Mouse (Mus musculus) hindbrain, embryonic 11.5 days (tissue): ENCODE measurements around the gene Eps8l2. TPM values are rescaled to one million over a fixed set of nuclear protein-coding genes. Genes with fewer than 3 reads are reported as not detected.

Experiments used
- ATAC-seq: fragments of 200-750 bp; cut with Nextera tagmentation; 2 replicates; pipeline ENCODE4 v1.8.0; 2017; ENCODE audit warnings: mild to moderate bottlenecking, moderate TSS enrichment, moderate library complexity; ENCODE audit not compliant: low FRiP score
- DNase-seq: peaks from one replicate; pipeline ENCODE4 v3.0.0-alpha.2; 2015; ENCODE audit warnings: low spot score
- H3K27ac ChIP-seq: fragments of 300-500 bp; sonication (generic); 2 replicates; pipeline ENCODE4 v1.5.1; 2014; ENCODE audit warnings: mild to moderate bottlenecking, low read depth, low read length
- H3K27me3 ChIP-seq: fragments of 300-500 bp; sonication (generic); 2 replicates; pipeline ENCODE4 v1.6.1; 2014; ENCODE audit warnings: mild to moderate bottlenecking, low read length, moderate library complexity, mixed read lengths; ENCODE audit not compliant: control insufficient read depth, insufficient read depth
- H3K36me3 ChIP-seq: fragments of 300-500 bp; sonication (generic); 2 replicates; pipeline ENCODE4 v1.6.1; 2014; ENCODE audit warnings: mild to moderate bottlenecking, low read length, moderate library complexity, mixed read lengths; ENCODE audit not compliant: control insufficient read depth, insufficient read depth
- H3K4me1 ChIP-seq: fragments of 300-500 bp; sonication (generic); replicated peaks from 2 replicates; pipeline ENCODE4 v1.6.1; 2014; ENCODE audit warnings: low read length, mixed read lengths; ENCODE audit not compliant: control insufficient read depth, insufficient read depth
- H3K4me2 ChIP-seq: fragments of 300-500 bp; sonication (generic); replicated peaks from 2 replicates; pipeline ENCODE4 v1.6.1; 2014; ENCODE audit warnings: mild to moderate bottlenecking, low read depth, low read length
- H3K4me3 ChIP-seq: fragments of 300-500 bp; sonication (generic); 2 replicates; pipeline ENCODE4 v1.5.1; 2014; ENCODE audit warnings: low read depth, low read length
- H3K9ac ChIP-seq: fragments of 300-500 bp; sonication (generic); 2 replicates; pipeline ENCODE4 v1.6.1; 2014; ENCODE audit warnings: low read depth, low read length
- H3K9me3 ChIP-seq: fragments of 300-500 bp; sonication (generic); 2 replicates; pipeline ENCODE4 v1.6.1; 2016; ENCODE audit warnings: low read length; ENCODE audit not compliant: control insufficient read depth
- WGBS: fragments of 180-500 bp; shearing (Covaris S2); extraction: QIAGEN DNeasy Blood & Tissue Kit; methylation state at CpG from one replicate; pipeline ENCODE4 v1.1.7; 2014; 5-methylcytosine and 5-hydroxymethylcytosine counted together
- polyA plus RNA-seq: library from polyadenylated mRNA; unstranded; fragments of >200 nt; fragmentation: Nextera tagmentation; extraction: Ambion mirVana; gene quantifications from 2 replicates; pipeline ENCODE4 v1.2.1, GENCODE M21; 2014

The Eps8l2 gene
- polyA plus RNA-seq, 1 experiment from 2014 or later, result 2.6 TPM

- no peak overlapping the region for H3K27ac ChIP-seq
- H3K36me3 ChIP-seq, result no peaks in the 10 kb centered on the region
- WGBS, result 75% methylated on average over 4 of the region's 4 CpGs
- no peak for ATAC-seq
- no peaks in the 10 kb centered on the region for H3K9me3 ChIP-seq
- no peak overlapping the region for H3K4me2 ChIP-seq
- H3K9ac ChIP-seq, result no peak overlapping the region
- H3K27me3 ChIP-seq, result no peaks in the 10 kb centered on the region
- no peaks in the 10 kb centered on the region for H3K4me1 ChIP-seq
- no peak for DNase-seq
- H3K4me3 ChIP-seq, result no peak overlapping the region
These were observed 42.6 kb downstream of the Eps8l2 start for GRCm38 (mm10) chr7:141381068-141381835.

DNA sequence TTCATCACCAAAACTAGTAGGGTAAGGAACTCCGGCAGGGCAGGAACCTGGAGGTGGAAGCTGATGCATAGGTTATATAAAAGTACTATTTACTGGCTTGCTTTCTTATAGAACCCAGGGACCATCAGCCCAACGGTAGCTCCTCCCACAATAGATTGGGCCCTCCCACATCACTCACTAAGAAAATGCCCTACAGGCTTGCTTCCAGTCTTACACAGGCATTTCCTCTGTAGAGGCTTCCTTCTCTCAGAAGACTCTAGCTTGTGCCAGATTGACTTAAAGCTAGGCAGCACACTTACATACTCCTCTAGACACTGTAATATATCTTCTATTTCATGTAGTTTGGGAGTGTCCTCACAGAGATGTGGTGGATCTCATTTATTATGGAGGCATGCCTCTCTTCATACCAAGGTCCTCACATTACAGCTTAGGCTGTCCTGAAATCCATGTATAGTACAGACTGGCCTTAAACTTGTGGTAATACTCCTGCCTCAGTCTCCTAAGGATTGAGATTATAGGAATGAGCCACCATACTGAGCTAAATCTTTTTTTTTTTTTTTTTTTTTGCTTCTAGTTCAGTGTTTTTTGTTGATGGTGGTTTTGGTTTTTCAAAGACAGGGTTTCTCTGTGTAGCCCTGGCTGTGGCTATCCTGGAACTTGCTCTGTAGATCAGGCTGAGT lies 49.3 kb downstream of the Eps8l2 start:
- Histone ChIP-seq H3K27ac (no peak overlapping the region), H3K4me3 (no peak overlapping the region), H3K36me3 (no peaks in the 10 kb centered on the region), H3K4me1 (0 out of 2 replicates have a peak, but pooled peaks cover 3% of the 10 kb centered on the region), H3K9me3 (no peaks in the 10 kb centered on the region), H3K4me2 (no peak overlapping the region), H3K27me3 (no peaks in the 10 kb centered on the region), H3K9ac (no peak overlapping the region)
- no peak for ATAC-seq
- 58% methylated on average over 2 of the region's 2 CpGs for WGBS
- no peak for DNase-seq

DNA sequence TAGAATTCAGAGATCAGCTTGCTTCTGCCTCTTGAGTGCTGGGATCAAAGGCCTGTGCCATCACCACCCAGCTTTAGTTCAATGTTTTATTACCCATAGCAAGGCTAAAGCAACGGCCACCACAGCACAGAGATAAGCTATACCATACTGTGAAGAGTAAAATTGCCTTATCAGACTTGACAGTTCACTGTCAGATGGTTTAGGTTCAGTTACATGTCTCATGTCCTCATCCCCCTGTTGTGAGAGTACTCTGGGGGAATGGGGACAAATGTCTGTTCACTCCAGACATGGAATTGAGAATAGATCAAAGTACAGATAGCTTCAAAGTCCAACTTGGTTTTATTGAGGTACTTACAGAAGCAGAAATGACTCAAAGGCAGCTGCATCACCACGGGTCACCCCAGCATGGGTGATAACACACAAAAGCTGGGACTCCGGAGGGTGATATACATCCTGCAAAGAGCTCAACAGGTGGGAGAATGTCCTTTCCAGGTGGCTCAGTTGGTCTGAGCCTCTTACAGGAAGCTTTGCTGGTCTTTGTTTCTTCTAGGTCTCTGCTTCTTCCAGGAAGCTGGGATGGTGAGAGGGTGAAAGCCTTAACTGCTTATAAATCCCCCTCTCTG lies 49.9 kb downstream of the Eps8l2 start:
- Histone ChIP-seq H3K36me3 (no peaks in the 10 kb centered on the region), H3K9ac (no peak overlapping the region), H3K4me1 (0 out of 2 replicates have a peak, but pooled peaks cover 6% of the 10 kb centered on the region), H3K4me2 (no peak overlapping the region), H3K27me3 (no peaks in the 10 kb centered on the region), H3K4me3 (no peak overlapping the region), H3K27ac (no peak overlapping the region), H3K9me3 (no peaks in the 10 kb centered on the region)
- no peak for ATAC-seq
- no peak for DNase-seq
- WGBS, result 62% methylated on average over 3 of the region's 3 CpGs

DNA sequence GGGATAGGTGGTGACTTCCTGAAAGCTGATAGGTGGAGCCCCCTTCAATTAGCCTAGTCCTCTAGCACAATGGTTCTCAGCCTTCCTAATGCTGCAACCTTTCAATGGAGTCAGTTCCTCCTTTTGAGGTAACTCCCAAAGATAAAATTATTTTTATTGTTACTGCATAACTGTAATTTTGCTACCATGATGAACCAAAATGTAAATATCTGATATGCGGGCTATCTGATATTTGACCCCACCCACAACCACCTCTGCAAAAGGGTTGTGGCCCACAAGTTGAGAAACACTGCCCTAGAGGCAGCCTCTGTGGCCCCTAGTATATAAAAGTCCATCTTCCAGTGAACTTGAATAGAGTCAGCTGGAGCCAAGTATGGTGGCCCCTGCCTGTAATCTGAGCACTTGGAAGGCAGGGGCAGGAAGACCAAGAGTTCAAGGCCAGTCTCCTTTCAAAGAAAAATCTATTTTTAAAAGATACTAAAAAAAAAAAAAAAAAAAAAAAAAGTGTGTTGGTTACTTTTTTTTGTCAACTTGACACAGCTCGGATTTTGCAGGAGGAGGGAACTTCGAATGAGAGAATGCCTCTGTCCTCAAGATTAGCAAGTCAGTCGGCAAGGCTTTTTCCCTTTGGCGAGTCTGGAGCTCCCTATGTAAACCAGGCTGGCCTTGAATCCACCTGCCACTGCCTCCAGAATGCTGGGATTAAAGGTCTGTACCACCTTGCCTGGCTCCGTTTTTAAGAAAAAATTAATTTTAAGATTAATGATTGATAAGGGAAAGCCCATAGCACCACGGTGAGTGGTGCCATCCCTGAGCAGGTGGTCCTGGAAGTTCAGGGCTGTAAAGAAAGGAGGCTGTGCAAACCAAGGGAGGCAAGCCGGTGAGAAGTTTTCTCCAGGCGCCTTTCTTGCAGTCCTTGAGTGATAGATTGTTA lies 51.9 kb downstream of the Eps8l2 start:
- Histone ChIP-seq H3K27me3 (no peaks in the 10 kb centered on the region), H3K27ac (no peak overlapping the region), H3K9ac (no peak overlapping the region), H3K4me2 (no peak overlapping the region), H3K4me1 (0 out of 2 replicates have a peak, but pooled peaks cover 6% of the 10 kb centered on the region), H3K4me3 (no peak overlapping the region), H3K9me3 (no peaks in the 10 kb centered on the region), H3K36me3 (no peaks in the 10 kb centered on the region)
- ATAC-seq (no peak), DNase-seq (no peak)
- 61% methylated on average over 9 of the region's 9 CpGs for WGBS

- peak; percentile 97 for DNase-seq
- H3K36me3 ChIP-seq, result peaks cover 2% of the 10 kb centered on the region; the same call in 1 of the 2 replicates
- H3K4me3 ChIP-seq, result peak within 1 kb of the TSS; percentile 72
- no peaks in the 10 kb centered on the region for H3K9me3 ChIP-seq
- H3K4me1 ChIP-seq, result 0 out of 2 replicates have a peak, but pooled peaks cover 6% of the 10 kb centered on the region
- H3K4me2 ChIP-seq, result peak within 1 kb of the TSS; percentile 68
- peak within 1 kb of the TSS; percentile 57 for H3K9ac ChIP-seq
- H3K27ac ChIP-seq, result peak within 1 kb of the TSS; percentile 51; the same call in 1 of the 2 replicates
- H3K27me3 ChIP-seq, result no peaks in the 10 kb centered on the region
- WGBS, result under 1% methylated on average over 57 of the region's 57 CpGs
- ATAC-seq, result peak; percentile 94
These were observed 53.2 kb downstream of the Eps8l2 start, which contains the start of gene Taldo1 for GRCm38 (mm10) chr7:141391625-141392551. Gene Taldo1, plus strand, starts transcription at chr7:141392199.

- no peak for DNase-seq
- Histone ChIP-seq H3K4me1 (0 out of 2 replicates have a peak, but pooled peaks cover 6% of the 10 kb centered on the region), H3K9me3 (no peaks in the 10 kb centered on the region), H3K36me3 (peaks cover 2% of the 10 kb centered on the region; the same call in 1 of the 2 replicates), H3K9ac (peak overlapping the region; percentile 57), H3K4me3 (peak overlapping the region; percentile 72), H3K4me2 (peak overlapping the region; percentile 68), H3K27ac (0 out of 2 replicates have a peak overlapping the region, but pooled peaks have one; percentile 9), H3K27me3 (no peaks in the 10 kb centered on the region)
- WGBS, result 32% methylated on average over 9 of the region's 9 CpGs
- ATAC-seq, result peak; percentile 69
These were observed 54.0 kb downstream of the Eps8l2 start for GRCm38 (mm10) chr7:141392552-141393222.

DNA sequence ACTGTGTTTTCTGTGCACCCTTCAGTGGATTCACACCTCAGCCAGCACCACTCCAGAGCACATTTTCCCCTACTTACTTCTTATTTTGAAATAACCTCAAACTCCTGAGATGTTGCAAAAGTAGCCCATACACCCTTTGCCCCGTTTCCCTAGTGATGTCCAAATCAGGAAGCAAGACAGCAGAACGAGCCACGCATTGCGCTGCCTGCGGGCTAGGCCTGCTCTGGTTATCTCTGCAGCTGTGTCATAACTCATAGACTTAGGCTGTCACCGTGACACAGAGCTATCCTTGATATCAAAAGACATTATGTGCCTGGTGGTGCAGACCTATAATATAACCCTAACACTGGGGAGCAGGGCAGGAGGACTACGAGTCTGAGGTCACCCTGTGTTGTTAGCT lies 55.5 kb downstream of the Eps8l2 start:
- Histone ChIP-seq H3K4me2 (no peak overlapping the region), H3K9ac (no peak overlapping the region), H3K9me3 (no peaks in the 10 kb centered on the region), H3K27ac (no peak overlapping the region), H3K4me3 (no peak overlapping the region), H3K27me3 (no peaks in the 10 kb centered on the region), H3K4me1 (0 out of 2 replicates have a peak, but pooled peaks cover 6% of the 10 kb centered on the region), H3K36me3 (peaks cover 2% of the 10 kb centered on the region; the same call in 1 of the 2 replicates)
- ATAC-seq (no peak), DNase-seq (no peak)
- 93% methylated on average over 7 of the region's 7 CpGs for WGBS
